Mouse (Mus musculus): ENCODE results near the gene Tmprss12.
"Not testable (repeated sequence)": the region's sequence is repeated elsewhere in the genome, so short reads cannot be mapped to it uniquely, and the experiment has no call there.

Tmprss12 gene

GRCm38 (mm10) chr15:100280626-100281025, at the start of gene Tmprss12:
Gene Tmprss12, plus strand, starts transcription at chr15:100280837.
- DNase-seq (ENCODE audit: low read depth, low spot score): no peak

- DNase-seq (ENCODE audit: low read depth, low spot score): no peak
Measured at GRCm38 (mm10) chr15:100231616-100232525, 48.8 kb upstream of the Tmprss12 start.

- DNase-seq (ENCODE audit: low read depth, low spot score): no peak
Measured at GRCm38 (mm10) chr15:100235208-100235965, 45.2 kb upstream of the Tmprss12 start.

- DNase-seq (ENCODE audit: low read depth, low spot score): no peak
Measured at GRCm38 (mm10) chr15:100236952-100237351, 43.7 kb upstream of the Tmprss12 start.

- DNase-seq (ENCODE audit: low read depth, low spot score): no peak
Measured at GRCm38 (mm10) chr15:100241780-100242179, 38.9 kb upstream of the Tmprss12 start.

- DNase-seq (ENCODE audit: low read depth, low spot score): no peak
Measured at GRCm38 (mm10) chr15:100245951-100246350, 34.7 kb upstream of the Tmprss12 start.

GRCm38 (mm10) chr15:100247296-100247695, 33.3 kb upstream of the Tmprss12 start:
- DNase-seq (ENCODE audit: low read depth, low spot score): no peak

- no peak for DNase-seq (ENCODE audit: low read depth, low spot score)
Measured at GRCm38 (mm10) chr15:100248665-100249433, 31.8 kb upstream of the Tmprss12 start.

GRCm38 (mm10) chr15:100251153-100251780, 29.4 kb upstream of the Tmprss12 start:
- no peak for DNase-seq (ENCODE audit: low read depth, low spot score)

GRCm38 (mm10) chr15:100256386-100256785, 24.3 kb upstream of the Tmprss12 start:
- DNase-seq (ENCODE audit: low read depth, low spot score): no peak

GRCm38 (mm10) chr15:100257305-100257704, 23.3 kb upstream of the Tmprss12 start:
- no peak for DNase-seq (ENCODE audit: low read depth, low spot score)

- no peak for DNase-seq (ENCODE audit: low read depth, low spot score)
Measured at GRCm38 (mm10) chr15:100258646-100259425, 21.8 kb upstream of the Tmprss12 start.

GRCm38 (mm10) chr15:100260351-100260750, 20.3 kb upstream of the Tmprss12 start:
- not testable (repeated sequence) for DNase-seq (ENCODE audit: low read depth, low spot score)

GRCm38 (mm10) chr15:100263246-100263905, 17.3 kb upstream of the Tmprss12 start:
- DNase-seq (ENCODE audit: low read depth, low spot score): no peak

GRCm38 (mm10) chr15:100265586-100266325, 14.9 kb upstream of the Tmprss12 start:
- DNase-seq (ENCODE audit: low read depth, low spot score): no peak

GRCm38 (mm10) chr15:100268916-100269315, 11.7 kb upstream of the Tmprss12 start:
- DNase-seq (ENCODE audit: low read depth, low spot score): no peak

- no peak for DNase-seq (ENCODE audit: low read depth, low spot score)
Measured at GRCm38 (mm10) chr15:100269776-100270175, 10.9 kb upstream of the Tmprss12 start.

- DNase-seq (ENCODE audit: low read depth, low spot score): not testable (repeated sequence)
Measured at GRCm38 (mm10) chr15:100270609-100271008, 10.0 kb upstream of the Tmprss12 start.

GRCm38 (mm10) chr15:100271411-100271810, 9.2 kb upstream of the Tmprss12 start:
- no peak for DNase-seq (ENCODE audit: low read depth, low spot score)

Data from WW6 (cell line).